Mouse (Mus musculus) ovary, adult 2 months (tissue): ENCODE data around the gene Pspc1. TPM values are rescaled to one million over a fixed set of nuclear protein-coding genes. Genes with fewer than 3 reads are reported as not detected.

Source experiments
- polyA plus RNA-seq: library from polyadenylated mRNA; depleted of rRNA; stranded (reverse); fragments of >200 nt; gene quantifications from 2 replicates; pipeline ENCODE4 v1.2.3, GENCODE M21; 2012; rRNA removed

Gene Pspc1
- 9.3 and 9.7 TPM in 2 replicates for polyA plus RNA-seq

GRCm38 (mm10) chr14:56778200-56778932, at the start of gene Pspc1:
Pspc1 (minus strand) TSS chr14:56778316.

GRCm38 (mm10) chr14:56811701-56812339, 33.7 kb upstream of the Pspc1 start, which contains the start of gene Zmym5:
Zmym5 (minus strand) TSS chr14:56811716.

Other genes with a start within 250 kb of the Pspc1 start
- gene Cenpj, start 202.9 kb downstream of the Pspc1 start, polyA plus RNA-seq = 0.94 and 0.95 TPM in 2 replicates
- gene Parp4, start 202.7 kb downstream of the Pspc1 start, polyA plus RNA-seq = 6.6 and 6.8 TPM in 2 replicates
- 3.8 and 4.2 TPM in 2 replicates for gene Mphosph8, start 110.1 kb downstream of the Pspc1 start, polyA plus RNA-seq
- 3.4 and 4.8 TPM in 2 replicates for gene Zmym5, start 33.4 kb upstream of the Pspc1 start, polyA plus RNA-seq
- gene Zmym2, start 108.3 kb upstream of the Pspc1 start, polyA plus RNA-seq = 5.6 and 7.9 TPM in 2 replicates